Mouse (Mus musculus): ENCODE measurements around the gene 4933405L10Rik.

DNA sequence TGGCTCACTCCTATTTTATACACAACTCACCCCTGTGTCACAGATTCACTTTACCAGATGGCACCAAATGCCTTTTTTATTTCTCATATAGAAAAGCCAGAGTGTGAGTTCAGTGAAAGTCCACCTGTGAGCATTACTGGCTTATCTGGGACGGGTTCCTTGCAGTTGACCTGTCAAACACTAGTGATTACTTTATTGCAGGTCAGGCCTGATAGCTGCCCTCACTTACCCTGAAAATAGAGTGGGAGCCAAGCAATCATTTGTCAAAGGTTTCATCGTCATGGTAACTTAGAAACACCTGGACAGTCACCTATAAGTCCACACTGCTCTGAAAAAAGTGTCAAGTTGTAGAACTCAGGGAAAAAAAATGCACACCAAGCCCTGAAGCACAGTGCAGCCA, 47.2 kb downstream of the 4933405L10Rik start:
- TF ChIP-seq CTCF (IDR thresholded peaks at IDR 0.05; ENCODE audit: borderline replicate concordance, insufficient read depth, low read depth, low read length) (no peak), POLR2A (IDR thresholded peaks at IDR 0.05; ENCODE audit: borderline replicate concordance, insufficient read depth, low read length) (no peak)
